Mouse (Mus musculus) erythroblast, embryonic 14.5 days (primary cell): ENCODE results near the gene Krtdap. TPM values are rescaled to one million over a fixed set of nuclear protein-coding genes. Genes with fewer than 3 reads are reported as not detected.

Experiments
- H3K27me3 ChIP-seq: 2 replicates; pipeline ENCODE4 v1.6.1; 2012; ENCODE audit warnings: inconsistent platforms; ENCODE audit not compliant: control insufficient read depth
- H3K36me3 ChIP-seq: 2 replicates; pipeline ENCODE4 v1.6.1; 2012; ENCODE audit warnings: mild to moderate bottlenecking, inconsistent platforms; ENCODE audit not compliant: control insufficient read depth
- H3K4me1 ChIP-seq: 2 replicates; pipeline ENCODE4 v1.6.1; 2012; ENCODE audit warnings: inconsistent platforms; ENCODE audit not compliant: control insufficient read depth
- H3K4me3 ChIP-seq: replicated peaks from 2 replicates; pipeline ENCODE3; 2012; ENCODE audit warnings: moderate library complexity, mild to moderate bottlenecking, inconsistent platforms
- H3K9me3 ChIP-seq: 2 replicates; pipeline ENCODE4 v1.6.1; 2012; ENCODE audit warnings: low read length, inconsistent platforms, mixed read lengths; ENCODE audit not compliant: control insufficient read depth
- GATA1 ChIP-seq: IDR thresholded peaks from 2 replicates; pipeline ENCODE4 v1.6.1; 2012; ENCODE audit warnings: low read length, inconsistent platforms, mixed read lengths
- TAL1 ChIP-seq: IDR thresholded peaks from 3 replicates; pipeline ENCODE4 v1.6.1; 2012; ENCODE audit warnings: low read length, inconsistent platforms, mixed read lengths
- polyA plus RNA-seq: library from polyadenylated mRNA; stranded (reverse); fragments of >175 nt; gene quantifications from 2 replicates; pipeline ENCODE4 v1.2.3, GENCODE M21; 2012

The Krtdap gene
- polyA plus RNA-seq, 1 experiment: not detected

- H3K4me1 ChIP-seq: no peaks in the 10 kb centered on the region
- no peaks in the 10 kb centered on the region for H3K36me3 ChIP-seq
- H3K4me3 ChIP-seq: no peak overlapping the region
- TF ChIP-seq TAL1 (no peak), GATA1 (no peak)
- no peaks in the 10 kb centered on the region for H3K9me3 ChIP-seq
- no peaks in the 10 kb centered on the region for H3K27me3 ChIP-seq
These were observed 5.9 kb upstream of the Krtdap start for GRCm38 (mm10) chr7:30781792-30782191.

DNA sequence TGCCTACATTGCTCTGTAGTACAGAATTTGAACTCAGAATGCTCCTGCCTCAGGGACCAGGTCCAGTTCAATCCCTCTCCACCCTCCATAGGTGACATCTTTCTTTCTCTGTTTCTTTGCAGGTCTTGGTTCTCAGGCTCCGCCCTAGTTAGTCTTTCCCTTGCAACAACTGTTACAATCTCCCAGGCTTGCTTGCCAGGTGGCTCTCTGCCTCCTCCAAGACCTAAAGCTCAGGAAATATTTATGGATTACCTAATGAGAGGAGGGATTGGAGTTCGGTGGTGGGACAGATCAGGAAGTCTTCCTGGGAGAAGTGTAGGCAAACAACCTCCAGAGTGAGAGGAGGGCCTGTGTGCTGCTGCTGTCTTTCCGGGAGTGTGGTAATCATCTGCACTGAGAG is 5.0 kb upstream of the Krtdap start:
- no peaks in the 10 kb centered on the region for H3K36me3 ChIP-seq
- H3K4me1 ChIP-seq: no peaks in the 10 kb centered on the region
- no peak overlapping the region for H3K4me3 ChIP-seq
- H3K9me3 ChIP-seq: no peaks in the 10 kb centered on the region
- no peaks in the 10 kb centered on the region for H3K27me3 ChIP-seq
- TF ChIP-seq GATA1 (no peak), TAL1 (no peak)

DNA sequence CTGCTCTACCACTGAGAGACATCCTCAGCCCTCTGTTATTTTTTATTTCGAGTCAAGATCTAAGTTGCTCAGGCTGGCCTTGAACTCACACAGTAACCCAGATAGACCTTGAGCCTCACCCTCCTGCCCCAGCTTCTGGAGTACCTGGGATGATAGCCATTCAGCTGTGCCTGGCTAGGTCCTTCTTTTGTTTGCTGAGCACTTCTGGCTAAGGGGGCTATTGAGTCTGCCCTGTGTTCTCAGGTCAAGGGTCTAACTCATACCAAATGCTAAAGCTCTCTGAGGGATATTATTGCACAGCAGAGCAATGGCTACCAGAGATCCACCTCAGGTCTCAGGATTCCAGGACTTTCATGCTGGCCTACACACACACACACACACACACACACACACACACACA is 2.5 kb upstream of the Krtdap start:
- Histone ChIP-seq H3K9me3 (no peaks in the 10 kb centered on the region), H3K4me3 (no peak overlapping the region), H3K4me1 (no peaks in the 10 kb centered on the region), H3K36me3 (no peaks in the 10 kb centered on the region), H3K27me3 (no peaks in the 10 kb centered on the region)
- TF ChIP-seq GATA1: no peak
- TF ChIP-seq TAL1: no peak

- Histone ChIP-seq H3K9me3 (no peaks in the 10 kb centered on the region), H3K4me1 (no peaks in the 10 kb centered on the region), H3K4me3 (no peak overlapping the region), H3K27me3 (no peaks in the 10 kb centered on the region), H3K36me3 (no peaks in the 10 kb centered on the region)
- TF ChIP-seq TAL1: no peak
- TF ChIP-seq GATA1: no peak
These were observed 1.8 kb upstream of the Krtdap start for GRCm38 (mm10) chr7:30785721-30786546.

DNA sequence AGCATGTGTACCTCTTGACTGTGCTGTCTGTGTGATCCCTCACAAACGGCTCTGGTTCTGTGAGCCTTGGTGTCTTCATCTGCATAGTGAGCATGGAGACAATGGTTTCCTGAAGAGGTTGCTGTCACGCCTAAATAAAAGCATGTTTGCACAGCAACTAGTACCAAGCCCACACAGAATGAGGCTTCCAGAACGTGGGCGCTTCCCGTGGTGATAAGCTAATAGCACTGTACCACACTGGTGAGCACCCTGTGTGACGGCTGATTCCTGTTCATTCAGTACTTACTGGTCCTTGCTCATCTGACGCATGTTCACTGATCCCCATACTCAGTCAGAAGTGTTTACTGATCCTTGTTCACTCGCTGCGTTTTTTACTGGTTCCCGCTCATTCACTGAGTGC is 2.4 kb downstream of the Krtdap start:
- Histone ChIP-seq H3K9me3 (no peaks in the 10 kb centered on the region), H3K36me3 (no peaks in the 10 kb centered on the region), H3K4me1 (no peaks in the 10 kb centered on the region), H3K4me3 (no peak overlapping the region), H3K27me3 (no peaks in the 10 kb centered on the region)
- TF ChIP-seq TAL1 (no peak), GATA1 (no peak)

DNA sequence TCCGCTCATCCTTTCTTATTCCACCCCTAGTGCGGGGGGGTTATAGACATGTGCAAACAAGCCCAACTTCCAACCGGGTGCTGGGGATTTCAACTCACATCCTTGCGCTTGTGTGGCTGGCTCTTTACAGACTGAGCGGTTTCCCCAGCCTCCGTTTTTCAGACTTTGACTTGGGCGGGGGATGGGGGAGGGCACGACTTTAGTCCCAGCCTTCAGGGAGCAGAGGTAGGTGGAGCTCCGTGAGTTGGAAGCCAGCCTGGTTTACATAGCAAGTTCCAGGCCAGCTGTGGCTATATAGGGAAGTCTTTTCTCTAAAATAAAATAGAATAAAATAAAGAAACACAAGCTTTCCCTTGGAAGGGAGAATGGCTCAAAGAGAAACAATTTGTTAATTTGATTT is 4.2 kb downstream of the Krtdap start:
- Histone ChIP-seq H3K27me3 (no peaks in the 10 kb centered on the region), H3K4me1 (no peaks in the 10 kb centered on the region)
- TF ChIP-seq TAL1: no peak
- TF ChIP-seq GATA1: no peak

GRCm38 (mm10) chr7:30794921-30795320 is 7.2 kb downstream of the Krtdap start:
- TF ChIP-seq GATA1: no peak
- no peak for TF ChIP-seq TAL1
- Histone ChIP-seq H3K27me3 (no peaks in the 10 kb centered on the region), H3K4me1 (no peaks in the 10 kb centered on the region), H3K36me3 (no peaks in the 10 kb centered on the region), H3K9me3 (peaks cover 3% of the 10 kb centered on the region), H3K4me3 (no peak overlapping the region)

More for the DNA sequence above, 4.2 kb downstream of the Krtdap start:
- H3K9me3 ChIP-seq: no peaks in the 10 kb centered on the region; the same call in 1 of the 2 replicates
- H3K36me3 ChIP-seq: no peaks in the 10 kb centered on the region
- H3K4me3 ChIP-seq: no peak overlapping the region

DNA sequence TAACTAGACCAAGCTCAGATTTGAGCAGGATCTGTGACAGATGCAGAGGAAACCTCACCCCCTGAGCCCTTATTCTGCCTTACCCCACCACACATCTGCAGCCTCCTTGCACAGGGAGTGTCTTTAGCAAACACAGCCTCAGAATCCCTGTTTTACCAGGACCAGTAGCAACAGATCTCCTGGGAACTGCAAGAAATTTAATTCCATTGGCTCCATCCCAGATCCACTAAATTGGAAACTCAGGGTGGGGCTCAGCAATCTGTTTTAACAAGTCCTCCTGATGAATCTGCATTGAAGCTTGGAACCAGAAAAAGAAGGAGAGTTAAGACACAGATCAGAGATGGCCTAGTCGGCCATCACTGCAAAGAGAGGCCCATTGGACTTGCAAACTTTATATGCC is 9.1 kb downstream of the Krtdap start:
- no peaks in the 10 kb centered on the region for H3K4me1 ChIP-seq
- no peaks in the 10 kb centered on the region for H3K27me3 ChIP-seq
- H3K4me3 ChIP-seq: no peak overlapping the region
- TF ChIP-seq TAL1: no peak
- no peak for TF ChIP-seq GATA1
- H3K36me3 ChIP-seq: no peaks in the 10 kb centered on the region
- H3K9me3 ChIP-seq: peaks cover 9% of the 10 kb centered on the region

- Histone ChIP-seq H3K4me1 (no peaks in the 10 kb centered on the region), H3K27me3 (no peaks in the 10 kb centered on the region), H3K9me3 (peaks cover 9% of the 10 kb centered on the region), H3K36me3 (no peaks in the 10 kb centered on the region), H3K4me3 (no peak overlapping the region)
- TF ChIP-seq TAL1: no peak
- no peak for TF ChIP-seq GATA1
These were observed 13.0 kb downstream of the Krtdap start for GRCm38 (mm10) chr7:30800653-30801052.
